Mouse (Mus musculus): ENCODE measurements around the gene Stra6. TPM values are rescaled to one million over a fixed set of nuclear protein-coding genes. Genes with fewer than 3 reads are reported as not detected.

The Stra6 gene
- polyA plus RNA-seq, 1 experiment from 2014 or later, result 8.6 TPM

- Histone ChIP-seq H3K4me2 (ENCODE audit: low read length) (no peak overlapping the region), H3K9me3 (ENCODE audit: control insufficient read depth, low read length) (no peaks in the 10 kb centered on the region), H3K27ac (ENCODE audit: low read depth) (no peak overlapping the region), H3K36me3 (ENCODE audit: control insufficient read depth, insufficient read depth, low read length) (no peaks in the 10 kb centered on the region), H3K9ac (ENCODE audit: low read length) (no peak overlapping the region), H3K27me3 (replicated peaks; ENCODE audit: control insufficient read depth, insufficient read depth, low read length) (peaks cover 14% of the 10 kb centered on the region; the same call in 1 of the 2 replicates), H3K4me1 (replicated peaks; ENCODE audit: control insufficient read depth, insufficient read depth, low read length) (peaks cover 34% of the 10 kb centered on the region), H3K4me3 (ENCODE audit: low read depth, low read length) (no peak overlapping the region)
- ATAC-seq (replicated peaks; ENCODE audit: low FRiP score, low TSS enrichment, low read depth) (no peak), DNase-seq (ENCODE audit: low spot score) (no peak)
- WGBS, result 55% methylated on average over 7 of the region's 7 CpGs
Measured at GRCm38 (mm10) chr9:58116024-58116651, 52.5 kb downstream of the Stra6 start.

GRCm38 (mm10) chr9:58118671-58119070 is 55.1 kb downstream of the Stra6 start, which contains the start of gene Ccdc33:
Gene Ccdc33 (minus strand): TSS chr9:58118823.
- no peaks in the 10 kb centered on the region for H3K9me3 ChIP-seq (ENCODE audit: control insufficient read depth, low read length)
- peaks cover 18% of the 10 kb centered on the region for H3K4me1 ChIP-seq (replicated peaks; ENCODE audit: control insufficient read depth, insufficient read depth, low read length)
- ATAC-seq (replicated peaks; ENCODE audit: low FRiP score, low TSS enrichment, low read depth), result no peak
- H3K4me2 ChIP-seq (ENCODE audit: low read length), result no peak within 1 kb of the TSS
- H3K27me3 ChIP-seq (replicated peaks; ENCODE audit: control insufficient read depth, insufficient read depth, low read length), result peaks cover 10% of the 10 kb centered on the region; the same call in 1 of the 2 replicates
- H3K4me3 ChIP-seq (ENCODE audit: low read depth, low read length), result no peak within 1 kb of the TSS
- H3K36me3 ChIP-seq (ENCODE audit: control insufficient read depth, insufficient read depth, low read length), result no peaks in the 10 kb centered on the region
- no peak for DNase-seq (ENCODE audit: low spot score)
- no peak within 1 kb of the TSS for H3K9ac ChIP-seq (ENCODE audit: low read length)
- 26% methylated on average over 2 of the region's 2 CpGs for WGBS
- no peak within 1 kb of the TSS for H3K27ac ChIP-seq (ENCODE audit: low read depth)

- H3K9ac ChIP-seq (ENCODE audit: low read length), result no peak overlapping the region
- DNase-seq (ENCODE audit: low spot score) (no peak), ATAC-seq (replicated peaks; ENCODE audit: low FRiP score, low TSS enrichment, low read depth) (no peak; the same call in 1 of the 2 replicates)
- no peaks in the 10 kb centered on the region for H3K36me3 ChIP-seq (ENCODE audit: control insufficient read depth, insufficient read depth, low read length)
- no peak overlapping the region for H3K4me3 ChIP-seq (ENCODE audit: low read depth, low read length)
- WGBS, result 48% methylated on average over 3 of the region's 3 CpGs
- no peaks in the 10 kb centered on the region for H3K9me3 ChIP-seq (ENCODE audit: control insufficient read depth, low read length)
- H3K27ac ChIP-seq (ENCODE audit: low read depth), result no peak overlapping the region
- no peaks in the 10 kb centered on the region for H3K27me3 ChIP-seq (replicated peaks; ENCODE audit: control insufficient read depth, insufficient read depth, low read length)
- peaks cover 25% of the 10 kb centered on the region for H3K4me1 ChIP-seq (replicated peaks; ENCODE audit: control insufficient read depth, insufficient read depth, low read length)
- no peak overlapping the region for H3K4me2 ChIP-seq (ENCODE audit: low read length)
Measured at GRCm38 (mm10) chr9:58125085-58125484, 61.5 kb downstream of the Stra6 start.

GRCm38 (mm10) chr9:58125811-58126210 is 62.2 kb downstream of the Stra6 start:
- WGBS, result 34% methylated on average over 4 of the region's 4 CpGs
- Histone ChIP-seq H3K9me3 (ENCODE audit: control insufficient read depth, low read length) (no peaks in the 10 kb centered on the region), H3K27ac (ENCODE audit: low read depth) (no peak overlapping the region), H3K9ac (ENCODE audit: low read length) (no peak overlapping the region), H3K27me3 (replicated peaks; ENCODE audit: control insufficient read depth, insufficient read depth, low read length) (no peaks in the 10 kb centered on the region), H3K36me3 (ENCODE audit: control insufficient read depth, insufficient read depth, low read length) (no peaks in the 10 kb centered on the region), H3K4me2 (ENCODE audit: low read length) (no peak overlapping the region), H3K4me3 (ENCODE audit: low read depth, low read length) (no peak overlapping the region), H3K4me1 (replicated peaks; ENCODE audit: control insufficient read depth, insufficient read depth, low read length) (peaks cover 25% of the 10 kb centered on the region)
- ATAC-seq (replicated peaks; ENCODE audit: low FRiP score, low TSS enrichment, low read depth) (no peak), DNase-seq (ENCODE audit: low spot score) (no peak)

GRCm38 (mm10) chr9:58128926-58129413 is 65.4 kb downstream of the Stra6 start:
- no peak overlapping the region for H3K4me3 ChIP-seq (ENCODE audit: low read depth, low read length)
- H3K36me3 ChIP-seq (ENCODE audit: control insufficient read depth, insufficient read depth, low read length), result no peaks in the 10 kb centered on the region
- peak overlapping the region; percentile 1; the same call in 1 of the 2 replicates for H3K27ac ChIP-seq (ENCODE audit: low read depth)
- H3K9me3 ChIP-seq (ENCODE audit: control insufficient read depth, low read length), result no peaks in the 10 kb centered on the region
- H3K4me2 ChIP-seq (ENCODE audit: low read length), result peak overlapping the region; percentile 37
- DNase-seq (ENCODE audit: low spot score) (no peak), ATAC-seq (replicated peaks; ENCODE audit: low FRiP score, low TSS enrichment, low read depth) (no peak)
- H3K9ac ChIP-seq (ENCODE audit: low read length), result peak overlapping the region; percentile 22; the same call in 1 of the 2 replicates
- WGBS, result 19% methylated on average over 13 of the region's 13 CpGs
- no peaks in the 10 kb centered on the region for H3K27me3 ChIP-seq (replicated peaks; ENCODE audit: control insufficient read depth, insufficient read depth, low read length)
- H3K4me1 ChIP-seq (replicated peaks; ENCODE audit: control insufficient read depth, insufficient read depth, low read length), result peaks cover 38% of the 10 kb centered on the region

- Histone ChIP-seq H3K4me2 (ENCODE audit: low read length) (peak overlapping the region; percentile 37), H3K4me1 (replicated peaks; ENCODE audit: control insufficient read depth, insufficient read depth, low read length) (peaks cover 43% of the 10 kb centered on the region), H3K27ac (ENCODE audit: low read depth) (no peak overlapping the region), H3K9ac (ENCODE audit: low read length) (peak overlapping the region; percentile 22; the same call in 1 of the 2 replicates), H3K9me3 (ENCODE audit: control insufficient read depth, low read length) (no peaks in the 10 kb centered on the region), H3K36me3 (ENCODE audit: control insufficient read depth, insufficient read depth, low read length) (no peaks in the 10 kb centered on the region), H3K27me3 (replicated peaks; ENCODE audit: control insufficient read depth, insufficient read depth, low read length) (no peaks in the 10 kb centered on the region), H3K4me3 (ENCODE audit: low read depth, low read length) (no peak overlapping the region)
- DNase-seq (ENCODE audit: low spot score), result no peak
- ATAC-seq (replicated peaks; ENCODE audit: low FRiP score, low TSS enrichment, low read depth), result no peak
- 24% methylated on average over 8 of the region's 8 CpGs for WGBS
Measured at GRCm38 (mm10) chr9:58129508-58129907, 65.9 kb downstream of the Stra6 start.

- Histone ChIP-seq H3K4me2 (ENCODE audit: low read length) (no peak overlapping the region), H3K27ac (ENCODE audit: low read depth) (no peak overlapping the region), H3K4me3 (ENCODE audit: low read depth, low read length) (no peak overlapping the region), H3K27me3 (replicated peaks; ENCODE audit: control insufficient read depth, insufficient read depth, low read length) (no peaks in the 10 kb centered on the region), H3K4me1 (replicated peaks; ENCODE audit: control insufficient read depth, insufficient read depth, low read length) (peaks cover 53% of the 10 kb centered on the region), H3K9me3 (ENCODE audit: control insufficient read depth, low read length) (no peaks in the 10 kb centered on the region), H3K36me3 (ENCODE audit: control insufficient read depth, insufficient read depth, low read length) (no peaks in the 10 kb centered on the region), H3K9ac (ENCODE audit: low read length) (no peak overlapping the region)
- ATAC-seq (replicated peaks; ENCODE audit: low FRiP score, low TSS enrichment, low read depth) (no peak), DNase-seq (ENCODE audit: low spot score) (no peak)
- WGBS, result 55% methylated on average over 3 of the region's 3 CpGs
Measured at GRCm38 (mm10) chr9:58130909-58131308, 67.3 kb downstream of the Stra6 start.

- Histone ChIP-seq H3K4me2 (ENCODE audit: low read length) (no peak overlapping the region), H3K4me1 (replicated peaks; ENCODE audit: control insufficient read depth, insufficient read depth, low read length) (peaks cover 57% of the 10 kb centered on the region), H3K9me3 (ENCODE audit: control insufficient read depth, low read length) (no peaks in the 10 kb centered on the region), H3K27me3 (replicated peaks; ENCODE audit: control insufficient read depth, insufficient read depth, low read length) (no peaks in the 10 kb centered on the region), H3K36me3 (ENCODE audit: control insufficient read depth, insufficient read depth, low read length) (no peaks in the 10 kb centered on the region), H3K27ac (ENCODE audit: low read depth) (no peak overlapping the region), H3K9ac (ENCODE audit: low read length) (no peak overlapping the region), H3K4me3 (ENCODE audit: low read depth, low read length) (no peak overlapping the region)
- ATAC-seq (replicated peaks; ENCODE audit: low FRiP score, low TSS enrichment, low read depth) (no peak), DNase-seq (ENCODE audit: low spot score) (no peak)
- WGBS, result 78% methylated on average over 7 of the region's 7 CpGs
Measured at GRCm38 (mm10) chr9:58131735-58132134, 68.1 kb downstream of the Stra6 start.
